Mouse (Mus musculus): Measurements from ENCODE around the gene Prkn. TPM values are rescaled to one million over a fixed set of nuclear protein-coding genes. Genes with fewer than 3 reads are reported as not detected.
A peak's percentile ranks its signal among the peaks of the same experiment; 100 is the strongest.

Prkn gene
- under 1 TPM in 1 of 2 experiments, not detected in 1; 0.32 TPM for polyA plus RNA-seq (2017; shearing (Covaris generic))

- ATAC-seq = peak; percentile 98
These were observed at the start of gene Prkn, which contains the start of gene Pacrg for GRCm38 (mm10) chr17:10840148-10840707. Gene Prkn, plus strand, starts transcription at chr17:10840384. Gene Pacrg, minus strand, starts transcription at chr17:10840311.

GRCm38 (mm10) chr17:10791661-10792060, 48.5 kb upstream of the Prkn start:
- ATAC-seq = no peak

GRCm38 (mm10) chr17:10806692-10807091, 33.5 kb upstream of the Prkn start:
- no peak for ATAC-seq

- ATAC-seq = no peak
These were observed 32.8 kb upstream of the Prkn start for GRCm38 (mm10) chr17:10807261-10807998.

GRCm38 (mm10) chr17:10808571-10808970, 31.6 kb upstream of the Prkn start:
- no peak for ATAC-seq

- ATAC-seq = no peak
These were observed 21.2 kb upstream of the Prkn start for GRCm38 (mm10) chr17:10818971-10819370.

- no peak for ATAC-seq
These were observed 582 bp downstream of the Prkn start for GRCm38 (mm10) chr17:10840731-10841201.

- ATAC-seq = no peak
These were observed 14.0 kb downstream of the Prkn start for GRCm38 (mm10) chr17:10854207-10854606.

- ATAC-seq = no peak
These were observed 34.3 kb downstream of the Prkn start for GRCm38 (mm10) chr17:10874208-10875187.

- no peak for ATAC-seq
These were observed 38.8 kb downstream of the Prkn start for GRCm38 (mm10) chr17:10878986-10879385.

- no peak for ATAC-seq
These were observed 42.1 kb downstream of the Prkn start for GRCm38 (mm10) chr17:10882260-10882659.

GRCm38 (mm10) chr17:10887924-10888323, 47.7 kb downstream of the Prkn start:
- no peak for ATAC-seq

GRCm38 (mm10) chr17:10901686-10902228, 61.6 kb downstream of the Prkn start:
- ATAC-seq = no peak

GRCm38 (mm10) chr17:10936698-10937097, 96.5 kb downstream of the Prkn start:
- no peak for ATAC-seq

- no peak for ATAC-seq
These were observed 97.7 kb downstream of the Prkn start for GRCm38 (mm10) chr17:10937844-10938243.

GRCm38 (mm10) chr17:10938755-10939154, 98.6 kb downstream of the Prkn start:
- ATAC-seq = no peak

- no peak for ATAC-seq
These were observed 106.4 kb downstream of the Prkn start for GRCm38 (mm10) chr17:10946552-10946951.

GRCm38 (mm10) chr17:10947614-10948013, 107.4 kb downstream of the Prkn start:
- ATAC-seq = no peak

- no peak for ATAC-seq
These were observed 119.1 kb downstream of the Prkn start for GRCm38 (mm10) chr17:10959066-10959864.

- ATAC-seq = no peak
These were observed 122.0 kb downstream of the Prkn start for GRCm38 (mm10) chr17:10962151-10962550.

- no peak for ATAC-seq
These were observed 142.0 kb downstream of the Prkn start for GRCm38 (mm10) chr17:10982136-10982535.

- no peak for ATAC-seq
These were observed 146.9 kb downstream of the Prkn start for GRCm38 (mm10) chr17:10987040-10987439.
